Mouse (Mus musculus) layer of hippocampus, postnatal 14 days (tissue): ENCODE results near the gene Slc23a2. TPM values are rescaled to one million over a fixed set of nuclear protein-coding genes. Genes with fewer than 3 reads are reported as not detected.

Experiments used
- DNase-seq, 2 experiments: peaks; one replicate each; pipeline ENCODE4 v3.0.0; 2021 to 2022; ENCODE audit warnings: low spot score in 2 of 2, mixed read lengths in 1 of 2
- total RNA-seq, 2 experiments: library from RNA; stranded (reverse); gene quantifications; 2 replicates each; pipeline ENCODE4 v1.2.3; 2021

The Slc23a2 gene
- total RNA-seq, 2 experiments from 2014 or later = 88.9 to 94.1 TPM

- no peak for DNase-seq
Observed at GRCm38 (mm10) chr2:132102505-132103130, 42.3 kb downstream of the Slc23a2 start.

- no peak for DNase-seq
Observed at GRCm38 (mm10) chr2:132098942-132099672, 45.8 kb downstream of the Slc23a2 start.

GRCm38 (mm10) chr2:132098365-132098764, 46.5 kb downstream of the Slc23a2 start:
- DNase-seq = no peak

- no peak for DNase-seq
Observed at GRCm38 (mm10) chr2:132096582-132096981, 48.3 kb downstream of the Slc23a2 start.

GRCm38 (mm10) chr2:132095821-132096220, 49.1 kb downstream of the Slc23a2 start:
- DNase-seq = no peak

- DNase-seq = no peak
Observed at GRCm38 (mm10) chr2:132094441-132095230, 50.3 kb downstream of the Slc23a2 start.

- DNase-seq = no peak
Observed at GRCm38 (mm10) chr2:132093739-132094138, 51.2 kb downstream of the Slc23a2 start.

- DNase-seq = no peak
Observed at GRCm38 (mm10) chr2:132093298-132093697, 51.6 kb downstream of the Slc23a2 start.

- no peak for DNase-seq
Observed at GRCm38 (mm10) chr2:132092722-132093121, 52.2 kb downstream of the Slc23a2 start.

- DNase-seq = no peak
Observed at GRCm38 (mm10) chr2:132091749-132092148, 53.2 kb downstream of the Slc23a2 start.

- no peak for DNase-seq
Observed at GRCm38 (mm10) chr2:132084813-132085212, 60.1 kb downstream of the Slc23a2 start.

- no peak for DNase-seq
Observed at GRCm38 (mm10) chr2:132084396-132084795, 60.5 kb downstream of the Slc23a2 start.

- DNase-seq = no peak
Observed at GRCm38 (mm10) chr2:132079139-132079538, 65.8 kb downstream of the Slc23a2 start.

- no peak for DNase-seq
Observed at GRCm38 (mm10) chr2:132073052-132073451, 71.9 kb downstream of the Slc23a2 start.

- DNase-seq = no peak
Observed at GRCm38 (mm10) chr2:132069985-132070735, 74.7 kb downstream of the Slc23a2 start.

GRCm38 (mm10) chr2:132064185-132064831, 80.6 kb downstream of the Slc23a2 start:
- DNase-seq = no peak

- DNase-seq = no peak
Observed at GRCm38 (mm10) chr2:132063776-132064175, 81.1 kb downstream of the Slc23a2 start.

- DNase-seq = no peak
Observed at GRCm38 (mm10) chr2:132061884-132062283, 83.0 kb downstream of the Slc23a2 start.

GRCm38 (mm10) chr2:132059919-132060318, 85.0 kb downstream of the Slc23a2 start:
- peak in 1 of 2 experiments; percentile 36 for DNase-seq

- no peak for DNase-seq
Observed at GRCm38 (mm10) chr2:132055349-132055753, 89.6 kb downstream of the Slc23a2 start.

- DNase-seq = no peak
Observed at GRCm38 (mm10) chr2:132053824-132054223, 91.1 kb downstream of the Slc23a2 start.
